Mouse (Mus musculus): ENCODE results near the gene Hepacam.

GRCm38 (mm10) chr9:37345406-37345805 lies 21.7 kb upstream of the Hepacam start:
- no peak for TF ChIP-seq CTCF (conservative IDR thresholded peaks at IDR 0.05; ENCODE audit: insufficient read depth, insufficient read length, low read depth, low read length)
- no peak for TF ChIP-seq POLR2A (IDR thresholded peaks at IDR 0.05; ENCODE audit: low read depth, low read length)
